Mouse (Mus musculus): ENCODE data around the gene Luc7l. TPM values are rescaled to one million over a fixed set of nuclear protein-coding genes. Genes with fewer than 3 reads are reported as not detected.

The Luc7l gene
- total and polyA plus RNA-seq, 2 experiments from 2014 or later = 36.1 to 36.7 TPM

DNA sequence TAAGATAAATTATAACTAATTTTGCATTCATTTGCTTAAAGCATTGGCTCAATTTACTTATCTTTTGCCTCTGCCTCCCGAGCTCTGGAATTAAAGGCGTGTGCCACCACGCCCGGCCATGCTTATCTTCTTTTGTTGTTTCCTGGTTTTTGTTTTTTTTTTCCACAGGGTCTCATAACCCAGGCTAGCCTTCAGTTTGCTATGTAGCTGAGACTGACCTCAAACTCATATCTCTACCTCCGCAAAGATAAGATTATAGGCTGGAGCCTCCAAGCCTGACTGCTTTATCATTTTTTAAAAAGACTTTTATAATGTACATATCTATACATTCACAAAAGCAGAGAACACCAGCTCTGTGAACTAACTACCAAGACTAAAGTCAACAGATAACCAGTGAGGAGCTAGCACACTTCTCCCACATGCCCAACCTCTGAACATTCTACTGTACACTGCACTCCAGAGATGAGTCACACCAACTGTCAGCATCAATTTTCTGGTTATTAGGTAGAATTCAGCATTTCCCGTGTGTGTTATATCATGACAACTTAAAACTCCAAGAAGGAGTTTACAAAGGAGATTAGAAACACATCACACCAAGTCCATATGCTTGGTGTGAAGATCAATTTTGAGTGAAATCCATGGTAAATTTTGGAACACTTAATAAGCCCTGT is 12.4 kb upstream of the Luc7l start:
- no peak for ATAC-seq (ENCODE audit: insufficient read depth, low read depth)
- 57% methylated on average over 6 of the region's 6 CpGs for WGBS

DNA sequence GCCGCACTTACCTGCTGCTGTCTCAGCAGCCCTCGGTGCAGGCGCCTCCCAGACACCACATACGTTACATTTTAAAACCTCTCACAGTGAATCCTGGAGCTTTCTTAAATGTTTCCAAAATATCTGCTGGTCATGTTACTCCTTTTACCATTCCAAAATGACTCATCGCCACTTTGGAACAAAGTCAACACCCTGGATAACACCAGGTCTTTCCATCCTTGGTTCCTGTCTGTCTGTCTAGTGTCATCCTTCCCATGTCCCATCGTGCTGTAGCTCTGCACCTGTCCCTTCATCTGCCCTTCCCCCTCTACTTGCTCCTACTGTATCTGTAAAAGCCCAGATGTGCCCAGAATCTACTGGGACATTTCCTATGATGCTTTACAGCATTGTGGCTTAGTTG is 11.7 kb upstream of the Luc7l start:
- no peak for ATAC-seq (ENCODE audit: insufficient read depth, low read depth)
- Histone ChIP-seq H3K27ac (ENCODE audit: low read depth) (no peak overlapping the region), H3K4me3 (ENCODE audit: low read depth, low read length) (no peak overlapping the region), H3K4me2 (ENCODE audit: low read depth, low read length) (no peak overlapping the region), H3K36me3 (replicated peaks; ENCODE audit: control insufficient read depth, insufficient read depth, low read length) (no peaks in the 10 kb centered on the region), H3K27me3 (ENCODE audit: control insufficient read depth, insufficient read depth, low read length) (no peaks in the 10 kb centered on the region), H3K9ac (replicated peaks; ENCODE audit: low read depth, low read length) (no peak overlapping the region), H3K9me3 (replicated peaks; ENCODE audit: control insufficient read depth, low read length) (no peaks in the 10 kb centered on the region), H3K4me1 (ENCODE audit: control insufficient read depth, insufficient read depth) (peaks cover 13% of the 10 kb centered on the region)
- no peak for DNase-seq (ENCODE audit: low spot score)
- 67% methylated on average over 6 of the region's 6 CpGs for WGBS
- TF ChIP-seq CTCF (IDR thresholded peaks at IDR 0.05; ENCODE audit: low read depth) (no peak), EP300 (IDR thresholded peaks at IDR 0.05; ENCODE audit: low read depth) (no peak)

More for the DNA sequence above, 12.4 kb upstream of the Luc7l start:
- no peaks in the 10 kb centered on the region for H3K9me3 ChIP-seq (replicated peaks; ENCODE audit: control insufficient read depth, low read length)
- H3K36me3 ChIP-seq (replicated peaks; ENCODE audit: control insufficient read depth, insufficient read depth, low read length) = no peaks in the 10 kb centered on the region
- H3K4me2 ChIP-seq (ENCODE audit: low read depth, low read length) = no peak overlapping the region
- no peak overlapping the region for H3K9ac ChIP-seq (replicated peaks; ENCODE audit: low read depth, low read length)
- no peak overlapping the region for H3K27ac ChIP-seq (ENCODE audit: low read depth)
- H3K4me1 ChIP-seq (ENCODE audit: control insufficient read depth, insufficient read depth) = peaks cover 13% of the 10 kb centered on the region
- DNase-seq (ENCODE audit: low spot score) = no peak
- no peak for TF ChIP-seq EP300 (IDR thresholded peaks at IDR 0.05; ENCODE audit: low read depth)
- H3K27me3 ChIP-seq (ENCODE audit: control insufficient read depth, insufficient read depth, low read length) = no peaks in the 10 kb centered on the region
- no peak overlapping the region for H3K4me3 ChIP-seq (ENCODE audit: low read depth, low read length)

DNA sequence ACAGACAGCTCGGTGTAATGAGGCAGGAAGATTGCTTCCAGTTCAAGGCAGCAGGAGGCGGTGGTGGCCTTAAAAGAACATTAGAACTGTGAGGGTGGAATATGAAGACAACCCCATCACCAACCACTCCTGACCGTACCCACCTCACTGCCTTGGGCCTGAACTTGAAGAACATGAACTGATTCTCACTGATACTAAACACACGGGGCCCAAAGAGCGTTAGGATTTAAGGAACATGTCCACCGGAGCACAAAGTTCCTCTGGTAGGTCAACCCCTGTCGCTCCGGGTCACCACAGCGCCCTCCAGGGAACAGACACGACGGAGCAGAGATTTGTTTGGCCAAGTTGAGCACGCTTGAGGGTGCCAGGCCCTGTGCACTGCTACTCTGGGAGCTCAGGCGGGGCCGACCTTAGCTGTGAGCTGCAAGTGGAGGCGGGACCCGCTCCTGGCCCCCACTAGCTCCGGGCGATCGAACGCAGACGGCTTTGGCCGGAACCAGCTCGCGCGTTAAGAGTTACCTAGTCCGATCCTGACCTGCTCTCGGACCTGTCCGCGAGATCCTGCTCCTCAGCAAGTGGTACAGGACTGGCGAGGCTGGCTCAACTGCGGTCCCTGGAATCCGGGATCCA is 9.1 kb upstream of the Luc7l start:
- H3K4me3 ChIP-seq (ENCODE audit: low read depth, low read length) = peak overlapping the region; percentile 58
- under 1% methylated on average over 32 of the region's 32 CpGs for WGBS
- peaks cover 13% of the 10 kb centered on the region for H3K4me1 ChIP-seq (ENCODE audit: control insufficient read depth, insufficient read depth)
- peak overlapping the region; percentile 63 for H3K4me2 ChIP-seq (ENCODE audit: low read depth, low read length)
- H3K27ac ChIP-seq (ENCODE audit: low read depth) = peak overlapping the region; percentile 81
- peak overlapping the region; percentile 39 for H3K9ac ChIP-seq (replicated peaks; ENCODE audit: low read depth, low read length)
- H3K9me3 ChIP-seq (replicated peaks; ENCODE audit: control insufficient read depth, low read length) = no peaks in the 10 kb centered on the region
- no peak for TF ChIP-seq EP300 (IDR thresholded peaks at IDR 0.05; ENCODE audit: low read depth)
- peak; percentile 41 for TF ChIP-seq CTCF (IDR thresholded peaks at IDR 0.05; ENCODE audit: low read depth)
- no peaks in the 10 kb centered on the region for H3K36me3 ChIP-seq (replicated peaks; ENCODE audit: control insufficient read depth, insufficient read depth, low read length)
- DNase-seq (ENCODE audit: low spot score) (peak; percentile 64), ATAC-seq (ENCODE audit: insufficient read depth, low read depth) (peak; percentile 73)
- no peaks in the 10 kb centered on the region for H3K27me3 ChIP-seq (ENCODE audit: control insufficient read depth, insufficient read depth, low read length)

DNA sequence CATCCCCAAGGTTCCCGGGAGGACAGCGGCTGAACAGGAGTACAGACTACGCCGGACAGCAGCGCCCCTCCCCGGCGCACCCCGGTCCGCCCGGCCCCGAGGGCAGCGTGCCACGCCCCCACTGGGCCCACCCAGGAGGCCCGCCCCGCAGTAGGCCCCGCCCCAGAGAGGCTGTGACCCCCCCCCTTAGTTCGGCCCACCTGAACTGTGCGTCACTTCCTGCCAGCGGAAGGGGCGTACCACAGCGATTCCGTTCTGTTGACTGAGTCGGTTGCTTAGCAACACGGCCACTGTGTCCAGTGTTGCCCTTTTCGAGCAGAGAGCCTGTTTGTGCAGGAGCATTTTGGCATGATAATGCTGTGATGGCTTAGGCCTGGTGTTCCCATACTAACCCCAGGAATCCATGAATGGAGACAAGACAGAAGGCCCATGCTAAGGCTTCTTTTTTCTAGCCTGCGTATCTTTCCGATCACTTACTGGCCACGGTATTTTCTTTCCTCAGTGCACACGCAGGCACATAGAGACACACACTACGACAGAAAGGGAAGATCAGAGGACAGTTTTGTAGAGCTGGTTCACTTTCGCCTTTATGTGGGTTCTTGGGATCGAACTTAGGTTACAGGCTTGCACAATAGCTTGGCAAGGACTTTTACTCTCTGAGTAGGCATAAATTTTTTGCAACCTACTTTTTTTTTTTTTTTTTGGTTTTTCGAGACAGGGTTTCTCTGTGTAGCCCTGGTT is 8.4 kb upstream of the Luc7l start, which contains the start of gene Fam234a:
TSS of gene Fam234a (minus strand) at position 142 of the 741 bp plus-strand sequence.
- H3K36me3 ChIP-seq (replicated peaks; ENCODE audit: control insufficient read depth, insufficient read depth, low read length) = no peaks in the 10 kb centered on the region
- H3K4me2 ChIP-seq (ENCODE audit: low read depth, low read length) = peak within 1 kb of the TSS; percentile 63
- peaks cover 13% of the 10 kb centered on the region for H3K4me1 ChIP-seq (ENCODE audit: control insufficient read depth, insufficient read depth)
- DNase-seq (ENCODE audit: low spot score) (peak; percentile 98), ATAC-seq (ENCODE audit: insufficient read depth, low read depth) (peak; percentile 97)
- H3K27me3 ChIP-seq (ENCODE audit: control insufficient read depth, insufficient read depth, low read length) = no peaks in the 10 kb centered on the region
- 8% methylated on average over 24 of the region's 33 CpGs for WGBS
- TF ChIP-seq CTCF (IDR thresholded peaks at IDR 0.05; ENCODE audit: low read depth) = 0 out of 2 replicates have a peak, but pooled peaks have one; percentile 23
- no peak for TF ChIP-seq EP300 (IDR thresholded peaks at IDR 0.05; ENCODE audit: low read depth)
- H3K4me3 ChIP-seq (ENCODE audit: low read depth, low read length) = peak within 1 kb of the TSS; percentile 58
- peak within 1 kb of the TSS; percentile 39 for H3K9ac ChIP-seq (replicated peaks; ENCODE audit: low read depth, low read length)
- H3K9me3 ChIP-seq (replicated peaks; ENCODE audit: control insufficient read depth, low read length) = no peaks in the 10 kb centered on the region
- peak within 1 kb of the TSS; percentile 85 for H3K27ac ChIP-seq (ENCODE audit: low read depth)

DNA sequence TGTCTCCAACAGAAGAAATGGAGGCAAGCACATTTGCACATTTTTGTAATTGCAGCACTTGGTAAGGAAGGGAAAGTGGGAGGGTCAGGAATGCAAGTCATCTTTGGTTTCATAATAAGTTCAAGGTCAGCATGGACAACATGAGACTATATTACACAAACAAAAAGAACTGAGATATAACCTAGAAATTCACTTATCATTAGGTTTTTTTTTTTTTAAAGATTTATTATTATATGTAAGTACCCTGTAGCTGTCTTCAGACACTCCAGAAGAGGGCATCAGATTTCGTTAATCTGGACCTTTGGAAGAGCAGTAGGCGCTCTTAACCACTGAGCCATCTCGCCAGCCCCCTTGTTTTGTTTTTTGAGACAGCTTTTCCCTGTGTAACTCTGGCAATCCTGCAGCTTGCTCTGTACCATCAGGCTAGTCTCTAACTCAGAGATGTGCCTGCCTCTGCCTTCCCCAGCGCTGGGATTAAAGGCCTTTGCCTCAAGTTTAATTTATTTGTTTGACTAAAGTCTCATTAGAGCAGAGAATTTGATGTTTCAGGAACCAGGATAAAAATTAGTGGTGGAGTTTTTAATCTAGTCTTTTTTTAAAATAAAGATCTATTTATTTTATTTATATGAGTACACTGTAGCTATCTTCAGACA is 684 bp upstream of the Luc7l start:
- DNase-seq (ENCODE audit: low spot score) (no peak), ATAC-seq (ENCODE audit: insufficient read depth, low read depth) (no peak)
- Histone ChIP-seq H3K9me3 (replicated peaks; ENCODE audit: control insufficient read depth, low read length) (no peaks in the 10 kb centered on the region), H3K4me2 (ENCODE audit: low read depth, low read length) (peak overlapping the region; percentile 94), H3K4me3 (ENCODE audit: low read depth, low read length) (peak overlapping the region; percentile 96), H3K27ac (ENCODE audit: low read depth) (peak overlapping the region; percentile 99), H3K27me3 (ENCODE audit: control insufficient read depth, insufficient read depth, low read length) (no peaks in the 10 kb centered on the region), H3K36me3 (replicated peaks; ENCODE audit: control insufficient read depth, insufficient read depth, low read length) (peaks cover 13% of the 10 kb centered on the region), H3K4me1 (ENCODE audit: control insufficient read depth, insufficient read depth) (peaks cover 12% of the 10 kb centered on the region), H3K9ac (replicated peaks; ENCODE audit: low read depth, low read length) (peak overlapping the region; percentile 98; the same call in 1 of the 2 replicates)
- 58% methylated on average over 4 of the region's 4 CpGs for WGBS
- TF ChIP-seq CTCF (IDR thresholded peaks at IDR 0.05; ENCODE audit: low read depth) (no peak), EP300 (IDR thresholded peaks at IDR 0.05; ENCODE audit: low read depth) (no peak)

Data from heart, postnatal 0 days (tissue).